Mouse (Mus musculus): ENCODE data around the gene Smim13. TPM values are rescaled to one million over a fixed set of nuclear protein-coding genes. Genes with fewer than 3 reads are reported as not detected.
"Not testable (repeated sequence)": the region's sequence is repeated elsewhere in the genome, so short reads cannot be mapped to it uniquely, and the experiment has no call there.

Smim13 gene
- polyA plus RNA-seq, 1 experiment from 2014 or later, result 10.0 TPM

DNA sequence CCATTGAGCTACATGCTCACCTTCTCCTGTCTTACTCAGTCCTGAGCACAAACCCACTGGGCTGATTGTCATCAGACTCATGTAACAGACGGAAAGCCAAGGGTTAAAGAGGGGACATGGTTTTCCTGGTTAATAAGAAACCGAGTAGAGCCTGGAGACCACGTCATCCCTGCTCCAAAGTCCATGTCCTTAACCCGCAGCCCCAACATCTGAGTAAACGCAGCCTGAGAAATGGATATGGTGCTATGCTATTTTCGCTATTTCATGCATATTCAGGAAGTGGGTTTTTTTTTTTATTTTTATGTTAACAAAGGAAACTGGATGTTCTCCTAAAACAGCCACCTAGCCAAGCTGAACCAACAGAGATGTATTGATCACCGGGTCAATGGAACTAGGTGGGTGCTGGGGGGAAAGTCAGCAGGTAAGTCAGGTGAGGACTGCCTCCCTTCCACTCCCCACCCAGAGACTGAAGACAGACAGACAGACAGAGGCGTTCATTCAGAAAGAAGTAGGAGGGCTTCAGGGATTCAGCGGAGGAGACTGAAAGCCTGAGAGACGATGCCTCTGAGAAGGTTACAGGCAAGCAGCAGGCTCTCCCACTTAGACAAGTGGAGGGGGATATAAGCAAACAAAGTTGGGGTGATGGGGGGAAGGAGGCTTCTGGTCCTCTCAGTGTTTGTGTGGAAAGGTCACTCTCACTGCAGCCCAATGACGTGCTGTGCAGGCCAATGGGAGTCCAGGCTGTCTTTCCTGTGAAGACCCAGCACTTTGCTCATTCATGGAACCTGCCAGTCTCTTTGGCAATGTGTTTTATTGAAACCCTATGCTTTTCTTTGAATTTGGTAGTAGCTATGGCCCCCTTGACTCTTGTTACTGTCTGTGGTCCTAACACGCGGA lies 13.6 kb upstream of the Smim13 start:
- WGBS, result 56% methylated on average over 13 of the region's 13 CpGs
- Histone ChIP-seq H3K27me3 (ENCODE audit: insufficient read depth, low read length) (no peaks in the 10 kb centered on the region; the same call in 1 of the 2 replicates), H3K4me3 (ENCODE audit: low read length) (peak overlapping the region; percentile 32), H3K27ac (ENCODE audit: low read length) (peak overlapping the region; percentile 6; the same call in 1 of the 2 replicates), H3K4me2 (replicated peaks; ENCODE audit: low read depth, low read length) (peak overlapping the region; percentile 19), H3K36me3 (ENCODE audit: insufficient read depth, low read length) (no peaks in the 10 kb centered on the region), H3K9me3 (ENCODE audit: low read length) (no peaks in the 10 kb centered on the region), H3K9ac (replicated peaks; ENCODE audit: low read length) (peak overlapping the region; percentile 43), H3K4me1 (ENCODE audit: insufficient read depth, low read length) (no peaks in the 10 kb centered on the region)
- peak; percentile 26; the same call in 1 of the 2 replicates for ATAC-seq (ENCODE audit: low FRiP score, low TSS enrichment)

GRCm38 (mm10) chr13:41238035-41238804 lies 11.4 kb upstream of the Smim13 start:
- H3K27ac ChIP-seq (ENCODE audit: low read length), result no peak overlapping the region
- H3K4me2 ChIP-seq (replicated peaks; ENCODE audit: low read depth, low read length), result no peak overlapping the region
- no peaks in the 10 kb centered on the region for H3K36me3 ChIP-seq (ENCODE audit: insufficient read depth, low read length)
- no peaks in the 10 kb centered on the region for H3K4me1 ChIP-seq (ENCODE audit: insufficient read depth, low read length)
- H3K4me3 ChIP-seq (ENCODE audit: low read length), result no peak overlapping the region
- no peaks in the 10 kb centered on the region; the same call in 1 of the 2 replicates for H3K27me3 ChIP-seq (ENCODE audit: insufficient read depth, low read length)
- 73% methylated on average over 10 of the region's 10 CpGs for WGBS
- 0 out of 2 replicates have a peak, but pooled peaks have one; percentile 16 for ATAC-seq (ENCODE audit: low FRiP score, low TSS enrichment)
- no peaks in the 10 kb centered on the region for H3K9me3 ChIP-seq (ENCODE audit: low read length)
- H3K9ac ChIP-seq (replicated peaks; ENCODE audit: low read length), result no peak overlapping the region

GRCm38 (mm10) chr13:41238805-41239130 lies 10.9 kb upstream of the Smim13 start:
- H3K4me1 ChIP-seq (ENCODE audit: insufficient read depth, low read length), result no peaks in the 10 kb centered on the region
- H3K27me3 ChIP-seq (ENCODE audit: insufficient read depth, low read length), result no peaks in the 10 kb centered on the region; the same call in 1 of the 2 replicates
- 0 out of 2 replicates have a peak, but pooled peaks have one; percentile 53 for ATAC-seq (ENCODE audit: low FRiP score, low TSS enrichment)
- H3K9me3 ChIP-seq (ENCODE audit: low read length), result no peaks in the 10 kb centered on the region
- no peak overlapping the region for H3K4me2 ChIP-seq (replicated peaks; ENCODE audit: low read depth, low read length)
- H3K4me3 ChIP-seq (ENCODE audit: low read length), result no peak overlapping the region
- no peaks in the 10 kb centered on the region for H3K36me3 ChIP-seq (ENCODE audit: insufficient read depth, low read length)
- no peak overlapping the region for H3K27ac ChIP-seq (ENCODE audit: low read length)
- H3K9ac ChIP-seq (replicated peaks; ENCODE audit: low read length), result no peak overlapping the region
- 6% methylated on average over 5 of the region's 5 CpGs for WGBS

DNA sequence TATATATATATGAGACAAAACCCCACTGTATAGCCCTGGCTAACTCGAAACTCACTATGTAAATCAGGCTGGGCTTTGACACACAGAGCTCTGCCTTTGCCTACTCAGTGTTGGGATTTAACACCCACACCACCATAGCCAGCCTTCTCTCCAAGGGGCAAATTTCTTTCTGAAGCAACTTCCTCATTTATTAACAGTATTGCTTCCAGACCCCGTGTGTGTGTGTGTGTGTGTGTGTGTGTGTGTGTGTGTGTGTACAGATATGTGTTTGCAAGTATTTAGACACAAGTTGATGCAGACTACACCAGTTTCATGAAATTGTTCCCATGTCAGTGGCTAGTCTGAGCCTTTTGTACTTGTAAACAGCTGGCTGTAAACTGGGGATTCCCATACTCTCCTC lies 8.1 kb upstream of the Smim13 start:
- no peak overlapping the region for H3K27ac ChIP-seq (ENCODE audit: low read length)
- ATAC-seq (ENCODE audit: low FRiP score, low TSS enrichment), result no peak
- no peaks in the 10 kb centered on the region for H3K9me3 ChIP-seq (ENCODE audit: low read length)
- H3K27me3 ChIP-seq (ENCODE audit: insufficient read depth, low read length), result no peaks in the 10 kb centered on the region; the same call in 1 of the 2 replicates
- no peaks in the 10 kb centered on the region for H3K36me3 ChIP-seq (ENCODE audit: insufficient read depth, low read length)
- H3K4me3 ChIP-seq (ENCODE audit: low read length), result no peak overlapping the region
- WGBS, result 70% methylated on average over 2 of the region's 2 CpGs
- no peak overlapping the region for H3K9ac ChIP-seq (replicated peaks; ENCODE audit: low read length)
- H3K4me2 ChIP-seq (replicated peaks; ENCODE audit: low read depth, low read length), result no peak overlapping the region
- H3K4me1 ChIP-seq (ENCODE audit: insufficient read depth, low read length), result no peaks in the 10 kb centered on the region

- WGBS, result 56% methylated on average over 6 of the region's 6 CpGs
- H3K27me3 ChIP-seq (ENCODE audit: insufficient read depth, low read length), result no peaks in the 10 kb centered on the region; the same call in 1 of the 2 replicates
- H3K4me2 ChIP-seq (replicated peaks; ENCODE audit: low read depth, low read length), result no peak overlapping the region
- H3K9me3 ChIP-seq (ENCODE audit: low read length), result no peaks in the 10 kb centered on the region
- ATAC-seq (ENCODE audit: low FRiP score, low TSS enrichment), result no peak
- H3K4me3 ChIP-seq (ENCODE audit: low read length), result no peak overlapping the region
- no peaks in the 10 kb centered on the region for H3K36me3 ChIP-seq (ENCODE audit: insufficient read depth, low read length)
- no peak overlapping the region for H3K9ac ChIP-seq (replicated peaks; ENCODE audit: low read length)
- H3K27ac ChIP-seq (ENCODE audit: low read length), result no peak overlapping the region
- peaks cover 4% of the 10 kb centered on the region for H3K4me1 ChIP-seq (ENCODE audit: insufficient read depth, low read length)
These were observed 5.3 kb upstream of the Smim13 start for GRCm38 (mm10) chr13:41244306-41244830.

- Histone ChIP-seq H3K36me3 (ENCODE audit: insufficient read depth, low read length) (no peaks in the 10 kb centered on the region), H3K9ac (replicated peaks; ENCODE audit: low read length) (peak overlapping the region; percentile 79), H3K27ac (ENCODE audit: low read length) (peak overlapping the region; percentile 63; the same call in 1 of the 2 replicates)
These were observed 708 bp upstream of the Smim13 start for GRCm38 (mm10) chr13:41248751-41249520.

GRCm38 (mm10) chr13:41250318-41250981 lies 806 bp downstream of the Smim13 start:
- peak overlapping the region; percentile 85 for H3K4me3 ChIP-seq (ENCODE audit: low read length)
- peak overlapping the region; percentile 90 for H3K9ac ChIP-seq (replicated peaks; ENCODE audit: low read length)
- ATAC-seq (ENCODE audit: low FRiP score, low TSS enrichment), result no peak
- no peaks in the 10 kb centered on the region for H3K9me3 ChIP-seq (ENCODE audit: low read length)
- no peaks in the 10 kb centered on the region for H3K27me3 ChIP-seq (ENCODE audit: insufficient read depth, low read length)
- no peaks in the 10 kb centered on the region for H3K36me3 ChIP-seq (ENCODE audit: insufficient read depth, low read length)
- peaks cover 10% of the 10 kb centered on the region for H3K4me1 ChIP-seq (ENCODE audit: insufficient read depth, low read length)
- peak overlapping the region; percentile 87 for H3K4me2 ChIP-seq (replicated peaks; ENCODE audit: low read depth, low read length)
- peak overlapping the region; percentile 76; the same call in 1 of the 2 replicates for H3K27ac ChIP-seq (ENCODE audit: low read length)
- WGBS, result 1% methylated on average over 27 of the region's 27 CpGs

More at GRCm38 (mm10) chr13:41248751-41249520, 708 bp upstream of the Smim13 start:
- ATAC-seq (ENCODE audit: low FRiP score, low TSS enrichment), result peak; percentile 18; the same call in 1 of the 2 replicates
- H3K27me3 ChIP-seq (ENCODE audit: insufficient read depth, low read length), result no peaks in the 10 kb centered on the region
- H3K9me3 ChIP-seq (ENCODE audit: low read length), result no peaks in the 10 kb centered on the region
- peak overlapping the region; percentile 85 for H3K4me3 ChIP-seq (ENCODE audit: low read length)
- WGBS, result 45% methylated on average over 12 of the region's 12 CpGs
- peak overlapping the region; percentile 72 for H3K4me2 ChIP-seq (replicated peaks; ENCODE audit: low read depth, low read length)
- H3K4me1 ChIP-seq (ENCODE audit: insufficient read depth, low read length), result peaks cover 10% of the 10 kb centered on the region

GRCm38 (mm10) chr13:41251232-41251631 lies 1.6 kb downstream of the Smim13 start:
- WGBS, result 92% methylated on average over 5 of the region's 5 CpGs
- not testable (repeated sequence) for H3K9me3 ChIP-seq (ENCODE audit: low read length); H3K4me3 ChIP-seq (ENCODE audit: low read length); ATAC-seq (ENCODE audit: low FRiP score, low TSS enrichment); H3K9ac ChIP-seq (replicated peaks; ENCODE audit: low read length); H3K36me3 ChIP-seq (ENCODE audit: insufficient read depth, low read length); H3K27ac ChIP-seq (ENCODE audit: low read length); H3K27me3 ChIP-seq (ENCODE audit: insufficient read depth, low read length); H3K4me2 ChIP-seq (replicated peaks; ENCODE audit: low read depth, low read length)
- peaks cover 10% of the 10 kb centered on the region for H3K4me1 ChIP-seq (ENCODE audit: insufficient read depth, low read length)

DNA sequence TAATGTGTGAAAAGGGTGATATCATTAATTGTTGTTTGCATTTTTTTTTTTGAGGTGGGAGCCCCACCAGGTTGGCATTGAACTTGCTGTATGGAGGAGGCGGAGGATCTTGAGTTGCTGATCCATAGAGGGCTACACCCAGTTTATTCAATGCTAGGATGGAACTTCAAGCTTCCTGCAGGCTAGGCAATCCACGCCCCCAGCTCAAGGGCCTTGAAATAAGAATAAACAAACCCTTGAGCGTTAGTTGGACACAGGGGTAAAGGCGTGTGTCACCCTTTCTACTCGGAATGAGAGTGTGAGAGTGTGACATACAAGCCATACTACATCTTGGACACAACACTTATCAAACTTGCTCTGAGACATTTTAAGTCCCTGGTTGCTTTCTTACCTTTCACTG lies 2.0 kb downstream of the Smim13 start:
- H3K36me3 ChIP-seq (ENCODE audit: insufficient read depth, low read length), result no peaks in the 10 kb centered on the region
- no peak overlapping the region for H3K4me2 ChIP-seq (replicated peaks; ENCODE audit: low read depth, low read length)
- no peak overlapping the region for H3K27ac ChIP-seq (ENCODE audit: low read length)
- WGBS, result 53% methylated on average over 5 of the region's 5 CpGs
- no peak overlapping the region for H3K4me3 ChIP-seq (ENCODE audit: low read length)
- no peak overlapping the region for H3K9ac ChIP-seq (replicated peaks; ENCODE audit: low read length)
- ATAC-seq (ENCODE audit: low FRiP score, low TSS enrichment), result no peak
- no peaks in the 10 kb centered on the region for H3K9me3 ChIP-seq (ENCODE audit: low read length)
- H3K27me3 ChIP-seq (ENCODE audit: insufficient read depth, low read length), result no peaks in the 10 kb centered on the region
- peaks cover 10% of the 10 kb centered on the region for H3K4me1 ChIP-seq (ENCODE audit: insufficient read depth, low read length)
